Mouse (Mus musculus) limb, embryonic 11.5 days (tissue): ENCODE data around the gene Aqp1. TPM values are rescaled to one million over a fixed set of nuclear protein-coding genes. Genes with fewer than 3 reads are reported as not detected.

Experiments
- ATAC-seq: fragments of 200-750 bp; cut with Nextera tagmentation; 2 replicates; pipeline ENCODE4 v1.8.0; 2017; ENCODE audit warnings: low read depth; ENCODE audit not compliant: insufficient number of reproducible peaks, low FRiP score, low TSS enrichment
- DNase-seq: peaks from one replicate; pipeline ENCODE4 v3.0.0-alpha.2; 2015; ENCODE audit warnings: low spot score
- H3K27ac ChIP-seq: fragments of 300-500 bp; sonication (generic); replicated peaks from 2 replicates; pipeline ENCODE4 v1.5.1; 2014; ENCODE audit warnings: low read depth, mild to moderate bottlenecking, low read length
- H3K27me3 ChIP-seq: fragments of 300-500 bp; sonication (generic); 2 replicates; pipeline ENCODE4 v1.6.1; 2014; ENCODE audit warnings: mild to moderate bottlenecking, low read length, mixed read lengths; ENCODE audit not compliant: control insufficient read depth, insufficient read depth
- H3K36me3 ChIP-seq: fragments of 300-500 bp; sonication (generic); 2 replicates; pipeline ENCODE4 v1.6.1; 2014; ENCODE audit warnings: mild to moderate bottlenecking, low read length, moderate library complexity, mixed read lengths; ENCODE audit not compliant: control insufficient read depth, insufficient read depth
- H3K4me1 ChIP-seq: fragments of 300-500 bp; sonication (generic); 2 replicates; pipeline ENCODE4 v1.6.1; 2014; ENCODE audit warnings: low read length, mixed read lengths; ENCODE audit not compliant: control insufficient read depth, insufficient read depth
- H3K4me2 ChIP-seq: fragments of 300-500 bp; sonication (generic); 2 replicates; pipeline ENCODE4 v1.6.1; 2014; ENCODE audit warnings: low read depth, mild to moderate bottlenecking, moderate library complexity; ENCODE audit not compliant: severe bottlenecking
- H3K4me3 ChIP-seq: fragments of 300-500 bp; sonication (generic); 2 replicates; pipeline ENCODE4 v1.5.1; 2014; ENCODE audit warnings: low read depth, low read length
- H3K9ac ChIP-seq: fragments of 300-500 bp; sonication (generic); 2 replicates; pipeline ENCODE4 v1.6.1; 2014; ENCODE audit warnings: mild to moderate bottlenecking, low read length
- H3K9me3 ChIP-seq: fragments of 300-500 bp; sonication (generic); 2 replicates; pipeline ENCODE4 v1.6.1; 2016; ENCODE audit warnings: low read length; ENCODE audit not compliant: control insufficient read depth
- WGBS: fragments of 180-500 bp; shearing (Covaris S2); extraction: QIAGEN DNeasy Blood & Tissue Kit; methylation state at CpG from one replicate; pipeline ENCODE4 v1.1.7; 2014; 5-methylcytosine and 5-hydroxymethylcytosine counted together
- polyA plus RNA-seq: library from polyadenylated mRNA; unstranded; fragments of >200 nt; fragmentation: Nextera tagmentation; extraction: Ambion mirVana; gene quantifications from 2 replicates; pipeline ENCODE4 v1.2.1, GENCODE M21; 2014

The Aqp1 gene
- 0.26 and 0.64 TPM in 2 replicates for polyA plus RNA-seq

- no peaks in the 10 kb centered on the region for H3K27me3 ChIP-seq
- ATAC-seq (peak; percentile 40; the same call in 1 of the 2 replicates), DNase-seq (peak; percentile 42)
- no peaks in the 10 kb centered on the region for H3K9me3 ChIP-seq
- H3K4me3 ChIP-seq = no peak within 1 kb of the TSS
- H3K36me3 ChIP-seq = no peaks in the 10 kb centered on the region
- H3K27ac ChIP-seq = no peak within 1 kb of the TSS
- 0 out of 2 replicates have a peak within 1 kb of the TSS, but pooled peaks have one; percentile 5 for H3K4me2 ChIP-seq
- peaks cover 15% of the 10 kb centered on the region; the same call in 1 of the 2 replicates for H3K4me1 ChIP-seq
- WGBS = 24% methylated on average over 12 of the region's 12 CpGs
- no peak within 1 kb of the TSS; the same call in 1 of the 2 replicates for H3K9ac ChIP-seq
Observed at GRCm38 (mm10) chr6:55335989-55336514, at the start of gene Aqp1. Gene Aqp1 (plus strand): TSS chr6:55336432.

GRCm38 (mm10) chr6:55288007-55288602 lies 48.1 kb upstream of the Aqp1 start:
- 87% methylated on average over 5 of the region's 5 CpGs for WGBS
- Histone ChIP-seq H3K36me3 (no peaks in the 10 kb centered on the region), H3K4me3 (no peak overlapping the region), H3K4me1 (no peaks in the 10 kb centered on the region), H3K9me3 (no peaks in the 10 kb centered on the region), H3K27me3 (no peaks in the 10 kb centered on the region), H3K27ac (no peak overlapping the region), H3K9ac (no peak overlapping the region), H3K4me2 (no peak overlapping the region)
- no peak for ATAC-seq
- DNase-seq = no peak

DNA sequence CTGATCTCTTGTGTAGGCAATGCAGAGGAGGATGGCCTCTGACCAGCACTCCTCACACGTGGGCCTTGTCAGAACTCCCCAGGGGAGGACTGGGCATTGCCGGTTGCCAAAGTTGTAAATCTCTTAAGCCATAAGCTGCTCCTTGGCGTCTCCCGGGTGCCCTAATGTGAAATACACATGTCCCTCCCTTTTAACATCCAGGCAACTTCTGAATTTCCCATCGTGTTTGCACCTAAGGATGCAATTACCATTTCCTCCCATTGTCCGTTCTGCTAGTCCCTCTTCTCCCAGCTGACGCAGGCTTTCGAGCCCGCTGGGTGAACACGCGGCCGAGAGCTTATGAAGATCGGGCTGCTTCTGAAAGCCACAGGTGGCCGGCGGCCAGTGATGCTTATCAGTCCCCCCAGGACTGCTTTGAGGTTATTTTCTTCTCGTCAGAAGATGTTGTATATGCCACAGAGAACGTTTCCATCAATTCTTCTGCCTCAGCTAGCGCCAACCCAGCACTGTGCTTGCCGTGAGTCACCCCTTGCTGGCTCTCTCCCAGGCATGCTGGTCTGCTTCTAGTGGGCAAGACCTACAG lies 41.6 kb upstream of the Aqp1 start:
- peak; percentile 31 for DNase-seq
- Histone ChIP-seq H3K4me1 (no peaks in the 10 kb centered on the region), H3K27ac (no peak overlapping the region), H3K27me3 (no peaks in the 10 kb centered on the region), H3K4me3 (no peak overlapping the region), H3K9me3 (no peaks in the 10 kb centered on the region), H3K9ac (no peak overlapping the region), H3K36me3 (no peaks in the 10 kb centered on the region), H3K4me2 (no peak overlapping the region)
- 50% methylated on average over 19 of the region's 19 CpGs for WGBS
- no peak for ATAC-seq

- WGBS = 95% methylated on average over 1 of the region's 1 CpGs
- no peaks in the 10 kb centered on the region for H3K27me3 ChIP-seq
- no peak overlapping the region for H3K27ac ChIP-seq
- DNase-seq (no peak), ATAC-seq (no peak)
- H3K4me1 ChIP-seq = no peaks in the 10 kb centered on the region
- H3K9me3 ChIP-seq = no peaks in the 10 kb centered on the region
- H3K36me3 ChIP-seq = no peaks in the 10 kb centered on the region
- H3K9ac ChIP-seq = no peak overlapping the region
- H3K4me2 ChIP-seq = no peak overlapping the region
- H3K4me3 ChIP-seq = no peak overlapping the region
Observed at GRCm38 (mm10) chr6:55295325-55295724, 40.9 kb upstream of the Aqp1 start.

GRCm38 (mm10) chr6:55299482-55299881 lies 36.8 kb upstream of the Aqp1 start:
- Histone ChIP-seq H3K9me3 (no peaks in the 10 kb centered on the region), H3K4me1 (no peaks in the 10 kb centered on the region), H3K27me3 (no peaks in the 10 kb centered on the region), H3K4me3 (no peak overlapping the region), H3K9ac (no peak overlapping the region), H3K4me2 (no peak overlapping the region), H3K27ac (no peak overlapping the region), H3K36me3 (peaks cover 3% of the 10 kb centered on the region; the same call in 1 of the 2 replicates)
- 85% methylated on average over 8 of the region's 8 CpGs for WGBS
- no peak for DNase-seq
- no peak for ATAC-seq

DNA sequence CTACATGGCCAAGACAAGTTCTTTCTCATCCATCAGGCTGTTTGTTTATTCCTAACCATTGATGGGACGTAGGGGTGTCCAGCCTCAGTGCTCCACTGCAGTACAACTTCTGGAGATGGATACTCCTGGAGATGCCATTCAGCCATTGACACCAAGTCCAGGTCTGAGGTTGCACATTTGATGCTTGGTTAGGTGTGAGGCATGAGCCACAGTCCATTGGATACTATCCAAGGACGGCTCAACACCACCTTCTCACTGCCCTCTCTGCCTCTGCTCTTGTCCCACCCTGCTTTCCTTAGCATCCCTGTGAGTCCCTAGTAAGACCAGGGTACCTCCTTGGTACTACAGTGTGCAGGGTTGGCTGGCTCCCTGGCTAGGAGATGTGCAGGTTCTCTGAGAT lies 36.3 kb upstream of the Aqp1 start:
- DNase-seq (no peak), ATAC-seq (no peak)
- Histone ChIP-seq H3K27ac (no peak overlapping the region), H3K4me2 (no peak overlapping the region), H3K4me1 (no peaks in the 10 kb centered on the region), H3K27me3 (no peaks in the 10 kb centered on the region), H3K9me3 (no peaks in the 10 kb centered on the region), H3K4me3 (no peak overlapping the region), H3K9ac (no peak overlapping the region), H3K36me3 (peaks cover 3% of the 10 kb centered on the region; the same call in 1 of the 2 replicates)
- 92% methylated on average over 2 of the region's 2 CpGs for WGBS

GRCm38 (mm10) chr6:55300704-55301103 lies 35.5 kb upstream of the Aqp1 start:
- 91% methylated on average over 11 of the region's 11 CpGs for WGBS
- Histone ChIP-seq H3K27me3 (no peaks in the 10 kb centered on the region), H3K27ac (no peak overlapping the region), H3K36me3 (peaks cover 3% of the 10 kb centered on the region; the same call in 1 of the 2 replicates), H3K9ac (no peak overlapping the region), H3K9me3 (no peaks in the 10 kb centered on the region), H3K4me3 (no peak overlapping the region), H3K4me2 (no peak overlapping the region), H3K4me1 (no peaks in the 10 kb centered on the region)
- DNase-seq (no peak), ATAC-seq (no peak)

- Histone ChIP-seq H3K4me3 (no peak overlapping the region), H3K9ac (no peak overlapping the region), H3K4me1 (peaks cover 4% of the 10 kb centered on the region), H3K36me3 (no peaks in the 10 kb centered on the region), H3K4me2 (no peak overlapping the region), H3K27ac (no peak overlapping the region), H3K9me3 (no peaks in the 10 kb centered on the region), H3K27me3 (no peaks in the 10 kb centered on the region)
- no peak for ATAC-seq
- no peak for DNase-seq
- 45% methylated on average over 2 of the region's 2 CpGs for WGBS
Observed at GRCm38 (mm10) chr6:55310179-55310578, 26.1 kb upstream of the Aqp1 start.
